Mouse (Mus musculus): ENCODE measurements around the gene Ttc23l. TPM values are rescaled to one million over a fixed set of nuclear protein-coding genes. Genes with fewer than 3 reads are reported as not detected.

Ttc23l gene
- total and polyA plus RNA-seq, 3 experiments, result not detected

DNA sequence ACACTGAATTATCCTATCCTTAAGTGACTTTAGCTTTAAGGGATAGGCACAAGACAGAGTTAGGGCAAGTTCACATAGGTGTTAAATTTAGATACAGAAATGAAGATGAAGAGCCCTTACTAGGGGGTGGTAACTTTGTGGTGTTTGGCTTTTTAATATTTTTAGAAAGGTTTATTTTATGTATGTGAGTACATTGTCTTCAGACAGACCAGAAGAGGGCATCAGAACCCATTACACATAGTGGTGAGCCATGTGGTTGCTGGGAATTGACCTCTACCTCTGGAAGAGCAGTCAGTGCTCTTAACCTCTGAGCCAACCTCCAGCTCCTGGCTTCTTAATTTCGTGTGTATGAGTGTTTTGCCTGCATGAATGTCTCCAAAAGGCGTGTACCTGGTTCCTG, 71.2 kb downstream of the Ttc23l start:
- peaks cover 8 to 9% of the 10 kb centered on the region in 2 experiments; a peak in 3 of 4 replicates for H3K4me1 ChIP-seq (ENCODE audit: control insufficient read depth in 1 of 2, insufficient read depth in 2 of 2, low read length in 2 of 2)
- peak overlapping the region; percentile 60 to 85 for H3K4me3 ChIP-seq (ENCODE audit: control insufficient read depth in 1 of 2, insufficient read depth in 1 of 2, low read depth in 2 of 2, low read length in 2 of 2)
- 0 out of 2 replicates have a peak overlapping the region, but pooled peaks have one; percentile 19 for H3K27ac ChIP-seq (ENCODE audit: control insufficient read depth, low read depth, low read length)
- H3K9me3 ChIP-seq (replicated peaks; ENCODE audit: insufficient read depth, low read length), result no peaks in the 10 kb centered on the region
- peaks cover 53% of the 10 kb centered on the region for H3K79me2 ChIP-seq (ENCODE audit: control insufficient read depth, insufficient read depth, low read length, poor library complexity)
- peak overlapping the region; percentile 83 for H3K9ac ChIP-seq (ENCODE audit: control insufficient read depth, low read depth, low read length, poor library complexity, severe bottlenecking)
- DNase-seq (ENCODE audit: low read depth, low spot score), result peak; percentile 66
- no peaks in the 10 kb centered on the region for H3K27me3 ChIP-seq (ENCODE audit: control insufficient read depth in 1 of 2, insufficient read depth in 2 of 2, low read length in 2 of 2)
- peaks cover 18 to 34% of the 10 kb centered on the region in 2 experiments for H3K36me3 ChIP-seq (ENCODE audit: control insufficient read depth in 1 of 2, insufficient read depth in 2 of 2, low read length in 2 of 2)
- TF ChIP-seq MEF2A (IDR thresholded peaks at IDR 0.05; ENCODE audit: extremely low read depth, insufficient replicate concordance, low read depth, low read length, poor library complexity, severe bottlenecking) (no peak), SIN3A (IDR thresholded peaks at IDR 0.05; ENCODE audit: low read length) (peak; percentile 60; the same call in 1 of the 2 replicates), TCF12 (IDR thresholded peaks at IDR 0.05; ENCODE audit: low read depth, low read length) (no peak), UBTF (IDR thresholded peaks at IDR 0.05; ENCODE audit: borderline replicate concordance, insufficient read depth, low read depth, low read length) (no peak), POLR2AphosphoS5 (IDR thresholded peaks at IDR 0.05; ENCODE audit: borderline replicate concordance, low read depth, low read length) (no peak), MYB (IDR thresholded peaks at IDR 0.05; ENCODE audit: low read depth, low read length) (no peak), CTCF (IDR thresholded peaks at IDR 0.05 in 2 of 3, conservative IDR thresholded peaks at IDR 0.05 in 1 of 3; ENCODE audit: control insufficient read depth in 1 of 3, insufficient read depth in 1 of 3, low read depth in 2 of 3, low read length in 3 of 3, poor library complexity in 1 of 3, severe bottlenecking in 1 of 3) (peak in 2 of 3 experiments; percentile 20 to 50; a peak in 4 of 6 replicates), EP300 (IDR thresholded peaks at IDR 0.05; ENCODE audit: low read depth in 1 of 2, low read length in 2 of 2) (no peak), ZMIZ1 (IDR thresholded peaks at IDR 0.05; ENCODE audit: low read depth, low read length) (no peak), ELF1 (IDR thresholded peaks at IDR 0.05; ENCODE audit: low read depth, low read length) (no peak), CHD2 (IDR thresholded peaks at IDR 0.05; ENCODE audit: low read length) (no peak), MYC (IDR thresholded peaks at IDR 0.05; ENCODE audit: low read depth, low read length) (peak; percentile 97), TAL1 (IDR thresholded peaks at IDR 0.05; ENCODE audit: low read length) (no peak), E2F4 (IDR thresholded peaks at IDR 0.05; ENCODE audit: borderline replicate concordance, low read depth, low read length) (no peak), CHD1 (IDR thresholded peaks at IDR 0.05; ENCODE audit: low read depth, low read length) (no peak), POLR2A (IDR thresholded peaks at IDR 0.05; ENCODE audit: control insufficient read depth in 1 of 2, insufficient read depth in 1 of 2, low read depth in 1 of 2, low read length in 2 of 2, poor library complexity in 1 of 2) (0 out of 4 replicates have a peak, but pooled peaks of 1 of the 2 experiments have one; percentile 19), MAX (IDR thresholded peaks at IDR 0.05; ENCODE audit: low read length) (peak; percentile 82), MXI1 (IDR thresholded peaks at IDR 0.05; ENCODE audit: low read depth, low read length) (peak; percentile 46; the same call in 1 of the 2 replicates), KAT2A (conservative IDR thresholded peaks at IDR 0.05; ENCODE audit: low read depth, low read length) (no peak), POLR2AphosphoS2 (IDR thresholded peaks at IDR 0.05; ENCODE audit: low read length) (no peak), RCOR1 (IDR thresholded peaks at IDR 0.05; ENCODE audit: low read depth, low read length) (no peak), JUND (IDR thresholded peaks at IDR 0.05; ENCODE audit: low read depth, low read length) (no peak), GABPA (IDR thresholded peaks at IDR 0.05; ENCODE audit: low read depth, low read length) (no peak), ZKSCAN1 (IDR thresholded peaks at IDR 0.05; ENCODE audit: low read depth, low read length) (no peak), USF2 (IDR thresholded peaks at IDR 0.05; ENCODE audit: borderline replicate concordance in 1 of 2, insufficient read depth in 1 of 2, low read depth in 1 of 2, low read length in 2 of 2) (no peak), RAD21 (IDR thresholded peaks at IDR 0.05; ENCODE audit: low read depth, low read length) (peak; percentile 33), MAFK (IDR thresholded peaks at IDR 0.05; ENCODE audit: borderline replicate concordance, low read depth, low read length) (no peak), ZC3H11A (IDR thresholded peaks at IDR 0.05; ENCODE audit: low read depth, low read length) (no peak), MAZ (IDR thresholded peaks at IDR 0.05; ENCODE audit: low read depth, low read length) (no peak), ETS1 (IDR thresholded peaks at IDR 0.05; ENCODE audit: low read depth, low read length) (no peak), SMC3 (IDR thresholded peaks at IDR 0.05; ENCODE audit: low read depth, low read length) (peak; percentile 31; the same call in 1 of the 2 replicates), NRF1 (IDR thresholded peaks at IDR 0.05; ENCODE audit: insufficient read depth, low read depth, low read length, poor library complexity, severe bottlenecking) (no peak), BHLHE40 (IDR thresholded peaks at IDR 0.05; ENCODE audit: borderline replicate concordance, low read depth, low read length) (no peak), HCFC1 (IDR thresholded peaks at IDR 0.05; ENCODE audit: low read depth, low read length) (no peak), GATA1 (IDR thresholded peaks at IDR 0.05; ENCODE audit: low read depth, low read length) (no peak), NELFE (IDR thresholded peaks at IDR 0.05; ENCODE audit: low read depth, low read length) (no peak), ZNF384 (IDR thresholded peaks at IDR 0.05; ENCODE audit: low read depth, low read length) (no peak), TBP (IDR thresholded peaks at IDR 0.05; ENCODE audit: low read depth, low read length) (no peak)

All from MEL (cell line).